Mouse (Mus musculus) brown adipose tissue, adult 24 weeks (tissue): ENCODE results near the gene Ciao1. TPM values are rescaled to one million over a fixed set of nuclear protein-coding genes. Genes with fewer than 3 reads are reported as not detected.

Experiments used
- H3K27ac ChIP-seq: fragments of 200-500 bp; replicated peaks from 2 replicates; pipeline ENCODE4 v1.5.1; 2012; ENCODE audit warnings: low read depth, mild to moderate bottlenecking, low read length
- H3K4me1 ChIP-seq: fragments of 200-500 bp; 2 replicates; pipeline ENCODE4 v1.6.1; 2012; ENCODE audit warnings: low read length, mixed read lengths; ENCODE audit not compliant: control insufficient read depth, insufficient read depth, insufficient read length
- H3K4me3 ChIP-seq: fragments of 200-500 bp; 2 replicates; pipeline ENCODE4 v1.5.1; 2012; ENCODE audit warnings: low read depth, mild to moderate bottlenecking, low read length, moderate library complexity; ENCODE audit not compliant: insufficient read depth
- polyA plus RNA-seq: library from polyadenylated mRNA; stranded (reverse); fragments of >200 nt; gene quantifications from 2 replicates; pipeline ENCODE4 v1.2.4, GENCODE M21; 2012; ENCODE audit not compliant: missing spikeins, insufficient read depth, insufficient read length

Ciao1 gene
- polyA plus RNA-seq, 1 experiment = 36.2 TPM

- peaks cover 14% of the 10 kb centered on the region; the same call in 1 of the 2 replicates for H3K4me1 ChIP-seq
- no peak overlapping the region for H3K4me3 ChIP-seq
- peak overlapping the region; percentile 62; the same call in 1 of the 2 replicates for H3K27ac ChIP-seq
Measured at GRCm38 (mm10) chr2:127259340-127259739, 11.7 kb upstream of the Ciao1 start.

GRCm38 (mm10) chr2:127255294-127255693 lies 7.7 kb upstream of the Ciao1 start:
- Histone ChIP-seq H3K4me3 (no peak overlapping the region), H3K4me1 (peaks cover 23% of the 10 kb centered on the region), H3K27ac (no peak overlapping the region)

- Histone ChIP-seq H3K27ac (no peak overlapping the region), H3K4me3 (no peak overlapping the region), H3K4me1 (peaks cover 22% of the 10 kb centered on the region)
Measured at GRCm38 (mm10) chr2:127254604-127255134, 7.1 kb upstream of the Ciao1 start.

- Histone ChIP-seq H3K4me1 (peaks cover 14% of the 10 kb centered on the region), H3K4me3 (no peak overlapping the region), H3K27ac (no peak overlapping the region)
Measured at GRCm38 (mm10) chr2:127252787-127253186, 5.2 kb upstream of the Ciao1 start.

- Histone ChIP-seq H3K4me1 (peaks cover 14% of the 10 kb centered on the region), H3K27ac (peak overlapping the region; percentile 39; the same call in 1 of the 2 replicates), H3K4me3 (no peak overlapping the region)
Measured at GRCm38 (mm10) chr2:127251880-127252527, 4.4 kb upstream of the Ciao1 start.

GRCm38 (mm10) chr2:127251457-127251856 lies 3.8 kb upstream of the Ciao1 start:
- no peak overlapping the region for H3K4me3 ChIP-seq
- peaks cover 17% of the 10 kb centered on the region for H3K4me1 ChIP-seq
- no peak overlapping the region for H3K27ac ChIP-seq

DNA sequence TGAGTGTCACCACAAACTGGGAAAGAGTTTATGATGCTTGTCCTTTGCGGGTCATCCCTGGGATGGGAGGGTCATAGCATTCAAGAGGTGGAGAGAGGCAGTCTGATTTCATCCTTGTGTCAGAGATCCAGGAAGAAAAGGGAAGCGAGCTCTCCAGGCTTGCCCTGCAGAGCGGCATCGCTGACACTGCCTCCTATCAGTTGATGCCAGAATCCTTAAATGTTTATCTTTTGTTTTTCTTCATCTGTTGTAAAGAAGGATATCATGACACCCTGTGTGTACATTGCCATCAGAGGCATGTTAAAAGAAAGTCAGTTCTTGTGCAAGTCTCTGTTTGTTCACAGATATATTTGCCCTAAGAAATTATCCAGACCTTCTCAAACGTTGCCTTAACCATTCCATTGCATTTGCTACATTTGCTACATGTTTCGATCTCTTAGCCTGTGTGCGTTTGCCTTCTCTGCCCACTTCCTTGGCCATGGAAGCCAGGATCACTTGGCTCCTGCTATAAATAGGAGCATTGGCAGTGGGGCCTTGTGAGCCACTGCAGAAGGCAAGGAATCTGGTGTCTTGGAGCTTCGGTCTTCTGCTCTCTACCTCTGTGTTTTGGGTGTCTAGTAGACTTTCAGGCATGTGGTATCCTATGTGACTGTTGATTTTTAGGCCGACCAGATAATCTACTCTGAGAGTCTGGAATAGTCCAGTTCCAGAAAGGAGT lies 2.8 kb upstream of the Ciao1 start:
- no peak overlapping the region for H3K4me3 ChIP-seq
- no peak overlapping the region for H3K27ac ChIP-seq
- H3K4me1 ChIP-seq = peaks cover 20% of the 10 kb centered on the region

DNA sequence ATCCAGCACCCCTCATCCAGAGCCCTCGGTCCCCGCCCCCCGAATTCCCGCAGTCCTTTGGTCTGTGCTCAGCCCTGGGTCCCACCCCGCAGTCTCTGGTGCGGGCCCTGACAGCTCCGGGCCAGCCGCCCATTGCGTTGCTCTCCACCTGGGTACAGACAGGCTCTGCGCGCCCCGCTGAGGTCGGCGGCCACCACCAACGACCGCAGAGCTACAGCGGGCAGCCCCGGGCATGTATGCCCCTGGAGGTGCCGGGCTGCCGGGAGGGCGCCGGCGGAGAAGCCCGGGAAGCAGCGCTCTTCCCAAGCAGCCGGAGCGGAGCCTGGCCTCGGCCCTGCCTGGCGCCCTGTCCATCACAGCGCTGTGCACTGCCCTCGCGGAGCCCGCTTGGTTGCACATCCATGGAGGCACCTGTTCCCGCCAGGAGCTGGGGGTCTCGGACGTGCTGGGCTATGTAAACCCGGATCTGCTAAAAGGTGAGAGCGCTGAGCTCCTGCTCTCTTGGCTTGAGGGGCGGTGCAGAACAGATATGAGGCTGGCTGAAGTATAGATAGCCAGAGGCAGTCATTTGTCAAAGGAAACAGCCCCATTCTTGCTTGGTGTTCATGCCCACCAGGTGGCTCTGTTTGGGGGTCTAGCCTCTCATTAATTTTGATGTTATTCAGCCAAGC lies 853 bp upstream of the Ciao1 start:
- Histone ChIP-seq H3K4me3 (peak overlapping the region; percentile 92), H3K27ac (no peak overlapping the region), H3K4me1 (peaks cover 20% of the 10 kb centered on the region)

DNA sequence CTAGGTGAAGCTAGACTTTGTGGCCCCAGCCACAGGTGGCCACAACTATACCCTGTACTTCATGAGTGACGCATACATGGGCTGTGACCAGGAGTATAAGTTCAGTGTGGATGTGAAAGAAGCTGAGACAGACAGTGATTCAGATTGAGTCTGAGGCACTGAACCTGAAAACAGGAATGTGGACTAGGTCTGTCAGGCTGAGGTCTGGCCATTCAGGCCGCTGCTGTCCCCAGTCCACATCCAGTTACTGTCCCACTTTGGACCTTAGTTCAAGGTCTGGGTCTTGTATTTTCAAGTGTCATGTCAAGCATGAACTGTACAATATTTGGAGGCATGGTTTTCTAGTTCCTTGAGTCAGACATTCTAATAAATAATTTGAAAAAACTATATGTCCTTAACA lies 7.6 kb downstream of the Ciao1 start:
- no peak overlapping the region for H3K4me3 ChIP-seq
- no peak overlapping the region for H3K27ac ChIP-seq

GRCm38 (mm10) chr2:127237897-127238610 lies 9.6 kb downstream of the Ciao1 start:
- H3K27ac ChIP-seq = no peak overlapping the region
- H3K4me3 ChIP-seq = no peak overlapping the region
- H3K4me1 ChIP-seq = no peaks in the 10 kb centered on the region

More for the DNA sequence above, 7.6 kb downstream of the Ciao1 start:
- H3K4me1 ChIP-seq = no peaks in the 10 kb centered on the region

GRCm38 (mm10) chr2:127225261-127225660 lies 22.4 kb downstream of the Ciao1 start:
- Histone ChIP-seq H3K27ac (no peak overlapping the region), H3K4me3 (no peak overlapping the region), H3K4me1 (no peaks in the 10 kb centered on the region)

DNA sequence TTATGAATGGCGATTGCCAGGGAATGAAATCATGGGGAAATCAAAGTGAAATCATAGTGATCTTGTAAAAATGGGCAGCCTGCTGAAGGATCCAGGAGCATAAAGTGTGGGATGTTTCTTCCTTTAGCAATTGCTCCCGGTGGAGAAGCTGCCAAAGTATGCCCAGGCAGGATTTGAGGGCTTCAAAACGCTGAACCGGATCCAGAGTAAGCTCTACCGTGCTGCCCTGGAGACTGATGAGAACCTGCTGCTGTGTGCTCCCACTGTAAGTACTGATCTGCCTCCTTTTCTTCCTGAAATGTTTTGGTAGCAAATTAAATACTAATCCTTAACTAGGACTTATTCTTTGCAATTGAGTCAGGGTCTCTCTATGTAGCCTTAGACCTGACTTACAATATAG lies 29.9 kb downstream of the Ciao1 start:
- Histone ChIP-seq H3K27ac (no peak overlapping the region), H3K4me3 (no peak overlapping the region), H3K4me1 (no peaks in the 10 kb centered on the region)

DNA sequence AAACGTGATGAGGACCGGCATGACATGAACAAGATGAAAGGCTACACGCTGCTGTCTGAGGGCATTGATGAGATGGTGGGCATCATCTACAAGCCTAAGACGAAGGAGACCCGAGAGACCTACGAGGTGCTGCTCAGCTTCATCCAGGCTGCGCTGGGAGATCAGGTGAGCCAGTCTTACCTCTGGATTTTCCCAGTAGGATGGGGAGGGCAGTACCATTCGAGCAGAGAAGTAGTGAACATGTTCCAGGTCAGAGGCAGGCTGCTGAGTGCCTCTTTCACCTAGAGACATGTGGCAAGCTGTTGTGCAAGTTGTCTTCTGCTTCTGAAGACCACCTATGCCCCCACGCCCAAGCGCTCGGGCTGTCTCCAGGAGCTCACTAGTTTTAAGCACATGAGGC lies 36.9 kb downstream of the Ciao1 start:
- peaks cover 3% of the 10 kb centered on the region; the same call in 1 of the 2 replicates for H3K4me1 ChIP-seq
- no peak overlapping the region for H3K4me3 ChIP-seq
- H3K27ac ChIP-seq = no peak overlapping the region

DNA sequence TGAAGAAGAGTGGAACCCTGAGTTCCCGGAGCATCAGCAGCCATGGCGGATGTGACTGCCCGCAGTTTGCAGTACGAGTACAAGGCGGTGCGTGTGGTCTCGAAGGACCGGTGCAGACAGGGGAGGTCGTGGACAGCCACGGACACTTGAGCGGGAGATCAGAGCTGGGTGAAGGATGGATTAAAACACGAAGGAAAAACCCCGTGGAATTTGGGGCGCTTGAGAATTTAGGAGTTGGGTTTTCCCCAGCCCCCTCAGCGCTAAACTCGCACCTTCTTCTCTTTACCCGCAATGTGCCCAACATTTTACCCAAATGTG lies 39.2 kb downstream of the Ciao1 start:
- peak overlapping the region; percentile 85 for H3K4me3 ChIP-seq
- H3K4me1 ChIP-seq = peaks cover 3% of the 10 kb centered on the region; the same call in 1 of the 2 replicates
- peak overlapping the region; percentile 69 for H3K27ac ChIP-seq
